Mouse (Mus musculus): ENCODE data around the gene Gm10112. TPM values are rescaled to one million over a fixed set of nuclear protein-coding genes. Genes with fewer than 3 reads are reported as not detected.

The Gm10112 gene
- total RNA-seq (2015) (not detected in 2 replicates), total RNA-seq (2017) (not detected in 2 replicates)

DNA sequence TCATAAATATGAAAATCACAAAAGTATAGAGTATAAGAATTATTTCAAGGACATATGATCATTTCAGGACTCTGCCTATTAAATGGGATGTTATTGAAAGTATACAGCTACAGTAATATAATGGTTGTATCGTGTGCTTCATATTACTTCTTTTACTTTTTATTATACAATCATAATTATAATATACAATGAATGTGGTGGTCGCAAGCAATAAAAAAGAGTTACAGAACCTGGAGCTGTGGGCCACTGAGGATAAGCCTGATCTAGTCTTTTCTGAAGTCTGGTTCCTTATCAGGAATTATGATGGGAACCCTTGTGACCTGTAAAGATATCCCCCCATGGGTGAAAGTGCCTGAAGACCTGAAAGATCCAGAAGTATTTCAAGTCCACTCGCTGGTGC is at the start of gene Gm10112:
Gene Gm10112 (plus strand): TSS at position 301 of the 400 bp plus-strand sequence.
- ATAC-seq (ENCODE audit: poor library complexity, severe bottlenecking): no peak

DNA sequence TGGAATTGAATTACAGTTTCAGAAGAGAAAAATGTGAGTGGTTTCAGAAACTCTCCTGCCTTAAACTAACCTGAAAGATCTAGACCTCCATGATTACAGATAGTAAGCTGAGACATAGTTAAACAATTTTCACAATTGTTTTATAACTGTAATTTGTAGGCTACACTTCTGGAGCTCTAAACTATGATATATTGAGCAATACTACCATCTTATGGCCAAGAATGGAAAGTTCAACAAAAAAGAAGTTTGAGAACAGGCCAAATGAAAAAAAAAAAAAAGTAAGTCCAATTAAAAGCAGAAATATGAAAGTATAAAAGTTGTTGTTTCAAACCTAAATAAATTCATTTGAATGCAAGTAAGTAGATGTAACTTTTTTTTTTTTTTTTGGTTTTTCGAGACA is 21.4 kb downstream of the Gm10112 start:
- ATAC-seq (ENCODE audit: poor library complexity, severe bottlenecking): no peak

DNA sequence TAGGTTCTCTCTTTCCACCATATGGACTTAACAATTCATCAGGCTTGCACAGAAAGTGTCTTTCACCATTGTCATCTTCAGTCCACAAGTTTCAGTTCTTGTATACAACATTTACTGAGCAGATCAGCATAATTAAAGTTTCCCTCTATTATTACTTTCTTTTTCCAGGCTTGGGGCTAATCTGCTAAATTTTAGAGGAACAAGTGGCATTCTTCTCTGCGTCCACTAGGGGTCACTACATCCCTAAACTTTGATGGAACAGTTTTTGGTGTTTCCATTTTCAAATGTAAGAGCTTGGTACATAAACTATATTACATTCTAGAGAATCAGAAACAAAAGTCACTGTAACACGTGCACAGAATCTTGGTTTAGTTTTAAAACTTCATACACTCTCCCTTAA is 28.2 kb downstream of the Gm10112 start:
- no peak for ATAC-seq (ENCODE audit: poor library complexity, severe bottlenecking)

DNA sequence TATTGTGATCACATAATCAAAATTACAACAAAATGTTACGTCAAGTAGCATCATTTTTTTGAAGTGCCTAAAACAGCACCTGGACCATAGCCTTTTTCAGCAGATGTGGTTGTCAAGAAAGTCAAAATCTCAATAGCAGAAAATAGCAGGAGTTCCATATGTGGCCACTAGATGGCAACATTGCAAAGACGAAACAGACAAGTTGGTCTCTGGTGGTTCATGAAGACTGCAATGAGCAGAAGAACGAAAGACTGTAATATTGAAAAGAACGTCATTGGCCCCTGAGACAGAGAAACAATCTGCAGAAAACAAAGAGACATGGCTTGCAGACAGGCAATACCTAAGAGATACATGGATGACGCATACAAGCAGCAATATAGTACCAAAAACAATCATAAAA is 42.1 kb downstream of the Gm10112 start:
- ATAC-seq (ENCODE audit: poor library complexity, severe bottlenecking): no peak

Other genes with a start within 250 kb of the Gm10112 start
- gene Cylc1, start 57.9 kb upstream of the Gm10112 start, total RNA-seq (2015): not detected in 2 replicates
- gene Cylc1, start 57.9 kb upstream of the Gm10112 start, total RNA-seq (2017): not detected in 2 replicates